Mouse (Mus musculus) left cerebral cortex, adult 11 months (tissue): ENCODE results near the gene Tmsb15b1.
A peak's percentile ranks its signal among the peaks of the same experiment; 100 is the strongest.
"Not testable (repeated sequence)": the region's sequence is repeated elsewhere in the genome, so short reads cannot be mapped to it uniquely, and the experiment has no call there.

Source experiments
- DNase-seq: peaks from one replicate; pipeline ENCODE4 v3.0.0; 2022; ENCODE audit warnings: low spot score

The Tmsb15b1 gene

GRCm38 (mm10) chrX:136976424-136977084, at the start of gene Tmsb15b1, which contains the start of gene Tmsb15l:
Gene Tmsb15b1 (minus strand): TSS chrX:136976874.
Gene Tmsb15l (minus strand): TSS chrX:136976869.
- peak; percentile 71 for DNase-seq

- peak; percentile 32 for DNase-seq
These were observed 42.6 kb upstream of the Tmsb15b1 start for GRCm38 (mm10) chrX:137019310-137019709.

GRCm38 (mm10) chrX:137017668-137018067, 41.0 kb upstream of the Tmsb15b1 start:
- DNase-seq, result no peak

- no peak for DNase-seq
These were observed 38.5 kb upstream of the Tmsb15b1 start for GRCm38 (mm10) chrX:137015099-137015709.

- DNase-seq, result no peak
These were observed 19.6 kb upstream of the Tmsb15b1 start for GRCm38 (mm10) chrX:136996256-136996655.

- no peak for DNase-seq
These were observed 17.0 kb upstream of the Tmsb15b1 start for GRCm38 (mm10) chrX:136993641-136994040.

- DNase-seq, result peak; percentile 73
These were observed 16.4 kb upstream of the Tmsb15b1 start, which contains the start of gene Zcchc18 for GRCm38 (mm10) chrX:136992978-136993547. Gene Zcchc18 (plus strand): TSS chrX:136993155.

- DNase-seq, result no peak
These were observed 15.7 kb upstream of the Tmsb15b1 start for GRCm38 (mm10) chrX:136992191-136992965.

GRCm38 (mm10) chrX:136991274-136991673, 14.6 kb upstream of the Tmsb15b1 start:
- DNase-seq, result no peak

GRCm38 (mm10) chrX:136986039-136986438, 9.4 kb upstream of the Tmsb15b1 start:
- no peak for DNase-seq

GRCm38 (mm10) chrX:136978616-136979015, 1.9 kb upstream of the Tmsb15b1 start:
- DNase-seq, result no peak

GRCm38 (mm10) chrX:136975397-136975796, 1.3 kb downstream of the Tmsb15b1 start, which contains the start of gene Tmsb15b2:
Gene Tmsb15b2 (minus strand): TSS chrX:136975497.
- DNase-seq, result not testable (repeated sequence)

- DNase-seq, result no peak
These were observed 17.0 kb downstream of the Tmsb15b1 start for GRCm38 (mm10) chrX:136959688-136960087.

- not testable (repeated sequence) for DNase-seq
These were observed 18.4 kb downstream of the Tmsb15b1 start for GRCm38 (mm10) chrX:136958300-136958699.

- DNase-seq, result peak; percentile 64
These were observed 18.9 kb downstream of the Tmsb15b1 start for GRCm38 (mm10) chrX:136957583-136958279.

GRCm38 (mm10) chrX:136937985-136938384, 38.7 kb downstream of the Tmsb15b1 start:
- no peak for DNase-seq

- no peak for DNase-seq
These were observed 49.6 kb downstream of the Tmsb15b1 start, which contains the start of gene H2bfm for GRCm38 (mm10) chrX:136927031-136927430. Gene H2bfm (plus strand): TSS chrX:136927325.

GRCm38 (mm10) chrX:136925863-136926262, 50.8 kb downstream of the Tmsb15b1 start:
- no peak for DNase-seq
